Mouse (Mus musculus): ENCODE measurements around the gene Rec8.

DNA sequence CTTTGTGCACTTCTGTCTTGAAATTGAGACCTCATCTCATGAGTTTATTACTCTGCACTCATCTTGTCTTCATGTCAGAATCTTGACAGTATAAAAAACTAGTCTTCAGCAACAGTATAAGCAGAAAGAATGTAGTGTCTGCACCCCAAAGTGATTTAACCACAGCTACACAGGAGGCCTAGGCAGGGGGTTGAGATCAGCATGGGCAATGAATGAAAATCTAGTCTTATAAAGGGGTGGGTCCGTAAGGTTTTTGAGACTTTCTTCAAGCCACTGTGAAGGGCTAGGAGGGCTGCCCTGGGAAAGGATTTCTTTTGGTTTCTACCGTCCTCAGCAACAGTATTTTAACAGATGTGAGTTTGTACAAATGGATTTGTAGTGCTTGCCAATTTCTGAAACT is 42.8 kb downstream of the Rec8 start:
- TF ChIP-seq TCF12 (IDR thresholded peaks at IDR 0.05; ENCODE audit: insufficient read depth, poor library complexity, severe bottlenecking) (no peak), POLR2A (IDR thresholded peaks at IDR 0.05; ENCODE audit: insufficient read length, low read depth) (no peak), MAX (IDR thresholded peaks at IDR 0.05; ENCODE audit: low read depth) (no peak), MYOD1 (IDR thresholded peaks at IDR 0.05; ENCODE audit: control insufficient read depth in 1 of 3, insufficient read length in 2 of 3, low read depth in 2 of 3) (no peak)
